Mouse (Mus musculus) stomach, embryonic 16.5 days (tissue): ENCODE data around the gene Cel. TPM values are rescaled to one million over a fixed set of nuclear protein-coding genes. Genes with fewer than 3 reads are reported as not detected.
A peak's percentile ranks its signal among the peaks of the same experiment; 100 is the strongest.

Source experiments
- ATAC-seq: fragments of 200-750 bp; cut with Nextera tagmentation; 2 replicates; pipeline ENCODE4 v1.8.0; 2017; ENCODE audit warnings: moderate number of reproducible peaks, moderate TSS enrichment; ENCODE audit not compliant: insufficient read depth, low FRiP score
- H3K27ac ChIP-seq: fragments of 300-500 bp; sonication (generic); 2 replicates; pipeline ENCODE4 v1.5.1; 2014; ENCODE audit warnings: low read length
- H3K27me3 ChIP-seq: fragments of 300-500 bp; sonication (generic); 2 replicates; pipeline ENCODE4 v1.6.1; 2014; ENCODE audit warnings: low read length, control low read depth, mixed read lengths; ENCODE audit not compliant: control insufficient read depth, insufficient read depth
- H3K36me3 ChIP-seq: fragments of 300-500 bp; sonication (generic); 2 replicates; pipeline ENCODE4 v1.6.1; 2014; ENCODE audit warnings: low read length; ENCODE audit not compliant: control insufficient read depth, insufficient read depth
- H3K4me1 ChIP-seq: fragments of 300-500 bp; sonication (generic); 2 replicates; pipeline ENCODE4 v1.6.1; 2014; ENCODE audit warnings: low read length, control low read depth, mixed read lengths; ENCODE audit not compliant: control insufficient read depth, insufficient read depth
- H3K4me2 ChIP-seq: fragments of 300-500 bp; sonication (generic); 2 replicates; pipeline ENCODE4 v1.6.1; 2014; ENCODE audit warnings: low read depth, low read length, mixed read lengths
- H3K4me3 ChIP-seq: fragments of 300-500 bp; sonication (generic); replicated peaks from 2 replicates; pipeline ENCODE4 v1.5.1; 2014; ENCODE audit warnings: mild to moderate bottlenecking, low read length
- H3K9ac ChIP-seq: fragments of 300-500 bp; sonication (generic); 2 replicates; pipeline ENCODE4 v1.6.1; 2014; ENCODE audit warnings: low read length
- H3K9me3 ChIP-seq: fragments of 300-500 bp; sonication (generic); replicated peaks from 2 replicates; pipeline ENCODE4 v1.6.1; 2016; ENCODE audit warnings: low read length, control low read depth; ENCODE audit not compliant: control insufficient read depth
- WGBS: fragments of 180-500 bp; shearing (Covaris S2); extraction: QIAGEN DNeasy Blood & Tissue Kit; methylation state at CpG from one replicate; pipeline ENCODE4 v1.1.7; 2014; 5-methylcytosine and 5-hydroxymethylcytosine counted together
- polyA plus RNA-seq: library from polyadenylated mRNA; unstranded; fragments of >200 nt; fragmentation: Nextera tagmentation; extraction: Ambion mirVana; gene quantifications from 2 replicates; pipeline ENCODE4 v1.2.1, GENCODE M21; 2015

Gene Cel
- polyA plus RNA-seq, 1 experiment from 2014 or later = 562 TPM

DNA sequence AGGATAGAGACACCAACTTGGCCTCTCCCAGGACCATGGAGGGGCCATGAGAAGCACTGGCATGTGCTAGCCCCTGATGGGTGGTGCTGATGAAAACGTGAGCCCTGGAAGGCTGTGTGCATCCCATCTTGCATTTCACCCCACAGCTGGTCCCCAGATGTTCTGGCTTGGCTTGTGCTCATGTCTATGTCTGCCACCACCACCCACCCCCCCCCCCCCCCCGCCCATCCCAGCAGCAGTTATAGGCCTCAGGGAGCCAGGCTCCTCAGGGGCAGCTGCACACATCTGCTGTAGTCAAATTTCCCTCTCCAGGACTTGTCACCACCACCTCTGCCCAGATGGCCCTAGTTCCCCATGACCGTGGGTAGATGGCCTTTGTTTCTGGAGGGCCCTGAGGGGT lies 6.7 kb upstream of the Cel start:
- Histone ChIP-seq H3K4me1 (no peaks in the 10 kb centered on the region), H3K9me3 (no peaks in the 10 kb centered on the region), H3K9ac (no peak overlapping the region), H3K36me3 (peaks cover 14% of the 10 kb centered on the region), H3K4me2 (no peak overlapping the region), H3K4me3 (no peak overlapping the region), H3K27me3 (no peaks in the 10 kb centered on the region), H3K27ac (no peak overlapping the region)
- no peak for ATAC-seq
- 61% methylated on average over 2 of the region's 3 CpGs for WGBS

DNA sequence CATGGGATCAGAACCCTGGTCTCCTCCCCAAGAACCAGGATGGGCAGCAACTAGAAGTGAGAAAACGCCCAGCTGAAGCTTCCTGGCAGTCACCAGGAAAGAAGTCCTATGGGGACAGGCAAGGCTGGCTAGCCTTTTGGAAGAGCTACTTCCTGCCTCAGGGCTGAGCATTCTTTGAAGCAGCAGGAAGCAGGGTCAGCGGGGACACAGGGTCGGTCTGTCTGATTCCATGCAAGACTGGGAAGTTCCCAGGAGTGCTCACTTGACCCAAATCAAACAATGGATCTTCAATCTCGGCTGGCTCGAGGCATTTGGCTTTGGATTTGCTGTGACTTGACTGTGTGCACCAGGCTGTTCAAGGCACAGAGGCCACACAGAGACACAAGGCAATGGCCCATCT lies 3.3 kb upstream of the Cel start:
- no peaks in the 10 kb centered on the region for H3K9me3 ChIP-seq
- WGBS = 69% methylated on average over 5 of the region's 5 CpGs
- no peak overlapping the region for H3K9ac ChIP-seq
- H3K4me3 ChIP-seq = no peak overlapping the region
- H3K36me3 ChIP-seq = peaks cover 13% of the 10 kb centered on the region
- no peak for ATAC-seq
- H3K27me3 ChIP-seq = no peaks in the 10 kb centered on the region
- no peak overlapping the region for H3K27ac ChIP-seq
- H3K4me2 ChIP-seq = no peak overlapping the region
- no peaks in the 10 kb centered on the region for H3K4me1 ChIP-seq

DNA sequence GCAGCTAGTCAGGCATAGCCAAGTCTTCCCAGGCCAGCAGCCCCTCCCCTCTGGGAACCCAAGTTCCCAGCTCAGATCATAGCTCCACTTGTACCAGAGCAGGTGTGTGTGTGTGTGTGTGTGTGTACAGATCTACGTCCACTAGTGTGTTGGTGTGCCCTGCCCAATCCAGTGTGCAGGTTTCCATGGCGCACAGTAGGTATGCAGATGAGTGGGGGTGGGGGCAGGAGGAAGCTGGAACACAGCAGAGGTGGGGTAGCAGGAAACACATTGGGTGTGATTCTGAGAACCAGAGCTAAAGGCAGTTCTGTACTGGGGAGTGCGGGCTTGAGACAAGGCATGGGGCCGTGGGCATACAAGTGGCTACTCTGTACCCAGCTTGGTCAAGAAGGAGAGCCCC lies 1.2 kb upstream of the Cel start:
- no peak overlapping the region for H3K9ac ChIP-seq
- peaks cover 10% of the 10 kb centered on the region; the same call in 1 of the 2 replicates for H3K36me3 ChIP-seq
- no peak for ATAC-seq
- H3K4me2 ChIP-seq = no peak overlapping the region
- no peaks in the 10 kb centered on the region for H3K27me3 ChIP-seq
- no peak overlapping the region for H3K27ac ChIP-seq
- no peak overlapping the region for H3K4me3 ChIP-seq
- WGBS = 84% methylated on average over 4 of the region's 4 CpGs
- no peaks in the 10 kb centered on the region for H3K9me3 ChIP-seq
- no peaks in the 10 kb centered on the region for H3K4me1 ChIP-seq

- Histone ChIP-seq H3K4me2 (no peak overlapping the region), H3K27ac (no peak overlapping the region), H3K9ac (no peak overlapping the region), H3K9me3 (no peaks in the 10 kb centered on the region), H3K4me3 (no peak overlapping the region), H3K27me3 (no peaks in the 10 kb centered on the region), H3K4me1 (no peaks in the 10 kb centered on the region), H3K36me3 (peaks cover 10% of the 10 kb centered on the region; the same call in 1 of the 2 replicates)
- no peak for ATAC-seq
Observed at GRCm38 (mm10) chr2:28563830-28564229, 627 bp upstream of the Cel start.

- WGBS = 75% methylated on average over 5 of the region's 5 CpGs
- H3K4me3 ChIP-seq = no peak overlapping the region
- ATAC-seq = no peak
Observed at GRCm38 (mm10) chr2:28557452-28557851, 5.8 kb downstream of the Cel start.

DNA sequence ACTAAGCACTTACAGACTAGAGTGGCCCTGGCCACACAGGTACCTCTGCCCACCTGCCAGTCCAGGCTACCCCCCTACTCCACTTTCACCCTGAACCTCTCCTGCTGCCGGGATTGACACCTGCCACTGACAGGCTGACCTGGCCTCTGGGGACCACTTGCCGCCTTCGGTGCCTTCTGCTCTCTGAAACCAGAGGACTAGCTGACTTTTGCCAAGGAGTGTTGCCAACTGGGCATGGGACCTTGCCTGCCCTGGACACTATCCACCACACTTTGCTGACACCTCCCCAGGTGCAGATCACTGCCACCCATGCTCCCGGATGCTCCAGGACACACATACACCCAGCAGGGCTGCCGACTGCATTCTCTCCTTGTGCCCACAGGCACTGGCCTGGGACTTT lies 10.9 kb downstream of the Cel start:
- 92% methylated on average over 5 of the region's 5 CpGs for WGBS
- no peak overlapping the region for H3K9ac ChIP-seq
- H3K27me3 ChIP-seq = no peaks in the 10 kb centered on the region
- no peak overlapping the region for H3K4me3 ChIP-seq
- peaks cover 23% of the 10 kb centered on the region for H3K36me3 ChIP-seq
- no peaks in the 10 kb centered on the region for H3K9me3 ChIP-seq
- no peak for ATAC-seq
- H3K27ac ChIP-seq = no peak overlapping the region
- no peaks in the 10 kb centered on the region for H3K4me1 ChIP-seq
- H3K4me2 ChIP-seq = no peak overlapping the region

More at GRCm38 (mm10) chr2:28557452-28557851, 5.8 kb downstream of the Cel start:
- Histone ChIP-seq H3K4me1 (no peaks in the 10 kb centered on the region), H3K36me3 (0 out of 2 replicates have a peak, but pooled peaks cover 3% of the 10 kb centered on the region), H3K4me2 (no peak overlapping the region), H3K27me3 (no peaks in the 10 kb centered on the region), H3K9ac (no peak overlapping the region), H3K27ac (no peak overlapping the region), H3K9me3 (no peaks in the 10 kb centered on the region)

GRCm38 (mm10) chr2:28549157-28549556 lies 14.0 kb downstream of the Cel start:
- no peak overlapping the region for H3K27ac ChIP-seq
- H3K4me3 ChIP-seq = no peak overlapping the region
- peaks cover 28% of the 10 kb centered on the region for H3K36me3 ChIP-seq
- H3K4me1 ChIP-seq = no peaks in the 10 kb centered on the region
- H3K9me3 ChIP-seq = no peaks in the 10 kb centered on the region
- H3K9ac ChIP-seq = no peak overlapping the region
- no peak for ATAC-seq
- no peak overlapping the region for H3K4me2 ChIP-seq
- WGBS = 90% methylated on average over 13 of the region's 13 CpGs
- H3K27me3 ChIP-seq = no peaks in the 10 kb centered on the region

DNA sequence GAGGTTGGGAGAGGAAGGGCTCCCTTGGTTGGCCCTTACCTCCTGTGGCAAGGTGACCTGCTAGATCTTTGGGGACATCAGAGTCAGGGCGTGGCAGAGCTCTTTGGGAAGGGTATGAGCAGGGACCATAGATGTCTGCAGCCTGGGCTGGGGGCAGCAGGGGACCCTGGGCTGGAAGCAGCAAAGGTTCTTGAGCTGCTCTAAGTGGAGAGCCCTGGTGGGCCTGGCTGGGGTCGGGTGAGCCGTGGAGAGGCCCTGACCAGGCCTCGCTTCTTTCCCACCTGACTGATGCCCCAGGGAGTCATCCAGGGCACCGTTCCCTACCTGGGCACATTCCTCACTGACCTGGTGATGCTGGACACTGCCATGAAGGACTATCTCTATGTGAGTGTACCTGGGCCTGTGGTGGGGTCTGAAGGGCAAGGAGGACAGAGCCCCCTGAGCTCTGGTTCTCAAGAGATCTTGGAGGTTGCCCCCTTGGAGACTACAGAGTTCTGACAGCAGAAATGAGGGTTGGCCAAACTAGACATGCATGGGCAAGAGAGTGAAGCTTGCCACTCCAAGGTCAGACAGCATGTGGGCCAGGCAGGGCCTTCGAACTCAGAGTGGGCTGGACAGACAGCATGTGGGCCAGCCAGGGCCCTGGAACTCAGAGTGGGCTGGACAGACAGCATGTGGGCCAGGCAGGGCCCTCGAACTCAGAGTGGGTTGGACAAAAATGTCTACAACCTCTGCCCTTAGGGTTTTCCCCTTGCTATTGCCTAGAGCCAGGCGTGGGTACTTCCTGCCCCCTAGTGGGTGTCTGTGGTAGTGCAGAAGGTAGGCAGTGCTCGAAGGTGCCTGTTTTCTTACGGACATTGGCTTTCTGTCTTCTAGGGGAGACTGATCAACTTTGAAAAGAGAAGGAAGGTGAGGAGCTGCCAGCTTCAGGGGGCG lies 15.7 kb downstream of the Cel start:
- H3K4me2 ChIP-seq = no peak overlapping the region
- no peaks in the 10 kb centered on the region for H3K4me1 ChIP-seq
- no peak overlapping the region for H3K27ac ChIP-seq
- H3K36me3 ChIP-seq = peaks cover 36% of the 10 kb centered on the region
- no peak overlapping the region for H3K9ac ChIP-seq
- WGBS = 50% methylated on average over 11 of the region's 11 CpGs
- no peaks in the 10 kb centered on the region for H3K27me3 ChIP-seq
- H3K4me3 ChIP-seq = no peak overlapping the region
- H3K9me3 ChIP-seq = no peaks in the 10 kb centered on the region
- ATAC-seq = peak; percentile 48; the same call in 1 of the 2 replicates

DNA sequence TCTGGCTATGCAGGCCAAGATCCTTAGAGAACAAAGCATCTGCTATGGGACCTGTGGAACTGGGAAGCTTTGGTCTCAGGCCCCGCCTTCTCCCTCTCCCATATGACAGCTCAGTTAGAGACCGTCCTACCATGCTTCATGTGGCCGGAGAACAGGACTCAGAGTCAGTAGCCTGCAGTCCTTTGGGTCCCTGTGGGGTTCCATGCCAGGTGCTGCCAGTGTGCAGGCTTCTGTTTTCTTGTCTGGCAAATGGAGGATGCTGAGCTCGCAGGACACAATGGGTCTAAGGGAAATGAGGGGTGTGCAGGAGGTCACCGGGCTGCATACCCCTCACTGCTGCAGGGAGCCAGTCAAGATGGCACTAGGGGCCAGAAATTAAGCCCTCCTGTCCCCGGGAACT lies 16.6 kb downstream of the Cel start:
- WGBS = 75% methylated on average over 6 of the region's 6 CpGs

More for the DNA sequence above, 16.6 kb downstream of the Cel start:
- Histone ChIP-seq H3K9me3 (no peaks in the 10 kb centered on the region), H3K4me3 (no peak overlapping the region), H3K27ac (no peak overlapping the region), H3K36me3 (peaks cover 31% of the 10 kb centered on the region), H3K9ac (no peak overlapping the region), H3K4me2 (no peak overlapping the region), H3K4me1 (no peaks in the 10 kb centered on the region), H3K27me3 (no peaks in the 10 kb centered on the region)
- ATAC-seq = no peak
